Mouse (Mus musculus): ENCODE results near the gene Gm13289.
A peak's percentile ranks its signal among the peaks of the same experiment; 100 is the strongest.
"Not testable (repeated sequence)": the region's sequence is repeated elsewhere in the genome, so short reads cannot be mapped to it uniquely, and the experiment has no call there.

Gm13289 gene

GRCm38 (mm10) chr4:88776622-88777021 is at the start of gene Gm13289:
Gene Gm13289 (plus strand): TSS chr4:88776922.
- not testable (repeated sequence) for DNase-seq (ENCODE audit: low spot score)

GRCm38 (mm10) chr4:88727324-88727723 is 49.4 kb upstream of the Gm13289 start:
- no peak for DNase-seq (ENCODE audit: low spot score)

GRCm38 (mm10) chr4:88738480-88738879 is 38.2 kb upstream of the Gm13289 start:
- no peak for DNase-seq (ENCODE audit: low spot score)

GRCm38 (mm10) chr4:88739036-88739435 is 37.7 kb upstream of the Gm13289 start:
- no peak for DNase-seq (ENCODE audit: low spot score)

- DNase-seq (ENCODE audit: low spot score), result no peak
Observed at GRCm38 (mm10) chr4:88741426-88741825, 35.3 kb upstream of the Gm13289 start.

- no peak for DNase-seq (ENCODE audit: low spot score)
Observed at GRCm38 (mm10) chr4:88742771-88743371, 33.9 kb upstream of the Gm13289 start.

GRCm38 (mm10) chr4:88744207-88744606 is 32.5 kb upstream of the Gm13289 start:
- DNase-seq (ENCODE audit: low spot score), result no peak

- DNase-seq (ENCODE audit: low spot score), result no peak
Observed at GRCm38 (mm10) chr4:88749926-88750325, 26.8 kb upstream of the Gm13289 start.

- peak; percentile 27 for DNase-seq (ENCODE audit: low spot score)
Observed at GRCm38 (mm10) chr4:88754818-88755340, 21.8 kb upstream of the Gm13289 start, which contains the start of gene Gm13271. Gene Gm13271 (plus strand): TSS chr4:88754868.

- DNase-seq (ENCODE audit: low spot score), result not testable (repeated sequence)
Observed at GRCm38 (mm10) chr4:88756581-88757513, 19.9 kb upstream of the Gm13289 start.

GRCm38 (mm10) chr4:88757628-88758031 is 19.1 kb upstream of the Gm13289 start:
- DNase-seq (ENCODE audit: low spot score), result peak; percentile 93

GRCm38 (mm10) chr4:88758751-88759150 is 18.0 kb upstream of the Gm13289 start:
- not testable (repeated sequence) for DNase-seq (ENCODE audit: low spot score)

GRCm38 (mm10) chr4:88759610-88760268 is 17.0 kb upstream of the Gm13289 start, which contains the start of gene Gm13283:
Gene Gm13283 (plus strand): TSS chr4:88760119.
- DNase-seq (ENCODE audit: low spot score), result not testable (repeated sequence)

GRCm38 (mm10) chr4:88760431-88760830 is 16.3 kb upstream of the Gm13289 start:
- DNase-seq (ENCODE audit: low spot score), result peak; percentile 13

GRCm38 (mm10) chr4:88761776-88762175 is 14.9 kb upstream of the Gm13289 start:
- DNase-seq (ENCODE audit: low spot score), result peak; percentile 55

- not testable (repeated sequence) for DNase-seq (ENCODE audit: low spot score)
Observed at GRCm38 (mm10) chr4:88762341-88762740, 14.4 kb upstream of the Gm13289 start.

GRCm38 (mm10) chr4:88763384-88764018 is 13.2 kb upstream of the Gm13289 start:
- DNase-seq (ENCODE audit: low spot score), result not testable (repeated sequence)

- DNase-seq (ENCODE audit: low spot score), result not testable (repeated sequence)
Observed at GRCm38 (mm10) chr4:88773534-88773933, 3.2 kb upstream of the Gm13289 start, which contains the start of gene Gm13290. Gene Gm13290 (plus strand): TSS chr4:88773834.

GRCm38 (mm10) chr4:88779550-88779949 is 2.8 kb downstream of the Gm13289 start, which contains the start of gene Gm13272:
Gene Gm13272 (plus strand): TSS chr4:88779850.
- not testable (repeated sequence) for DNase-seq (ENCODE audit: low spot score)

GRCm38 (mm10) chr4:88780320-88780719 is 3.6 kb downstream of the Gm13289 start:
- DNase-seq (ENCODE audit: low spot score), result not testable (repeated sequence)

GRCm38 (mm10) chr4:88781831-88782230 is 5.1 kb downstream of the Gm13289 start, which contains the start of gene Ifnz:
Gene Ifnz (plus strand): TSS chr4:88782131.
- not testable (repeated sequence) for DNase-seq (ENCODE audit: low spot score)

Data from layer of hippocampus, adult 9-10 months (tissue).